Mouse (Mus musculus) hindbrain, embryonic 13.5 days (tissue): ENCODE data around the gene Nectin3. TPM values are rescaled to one million over a fixed set of nuclear protein-coding genes. Genes with fewer than 3 reads are reported as not detected.

Experiments used
- ATAC-seq: fragments of 200-750 bp; cut with Nextera tagmentation; 2 replicates; pipeline ENCODE4 v1.8.0; 2017; ENCODE audit warnings: moderate TSS enrichment; ENCODE audit not compliant: low FRiP score
- H3K27ac ChIP-seq: fragments of 300-500 bp; sonication (generic); 2 replicates; pipeline ENCODE4 v1.5.1; 2015; ENCODE audit warnings: inconsistent platforms, mild to moderate bottlenecking, moderate library complexity
- H3K27me3 ChIP-seq: fragments of 300-500 bp; sonication (generic); 2 replicates; pipeline ENCODE4 v1.6.1; 2015; ENCODE audit warnings: mild to moderate bottlenecking, inconsistent platforms
- H3K36me3 ChIP-seq: fragments of 300-500 bp; sonication (generic); 2 replicates; pipeline ENCODE4 v1.6.1; 2015; ENCODE audit warnings: mild to moderate bottlenecking, inconsistent platforms
- H3K4me1 ChIP-seq: fragments of 300-500 bp; sonication (generic); replicated peaks from 2 replicates; pipeline ENCODE4 v1.6.1; 2015; ENCODE audit warnings: inconsistent platforms
- H3K4me2 ChIP-seq: fragments of 300-500 bp; sonication (generic); 2 replicates; pipeline ENCODE4 v1.6.1; 2015; ENCODE audit warnings: inconsistent platforms, mild to moderate bottlenecking, moderate library complexity
- H3K4me3 ChIP-seq: fragments of 300-500 bp; sonication (generic); 2 replicates; pipeline ENCODE4 v1.5.1; 2015; ENCODE audit warnings: mild to moderate bottlenecking, inconsistent platforms
- H3K9ac ChIP-seq: fragments of 300-500 bp; sonication (generic); 2 replicates; pipeline ENCODE4 v1.6.1; 2015; ENCODE audit warnings: mild to moderate bottlenecking, inconsistent platforms
- H3K9me3 ChIP-seq: fragments of 300-500 bp; sonication (generic); 2 replicates; pipeline ENCODE4 v1.6.1; 2016; ENCODE audit warnings: inconsistent platforms
- WGBS: fragments of 180-500 bp; shearing (Covaris S2); methylation state at CpG from one replicate; pipeline ENCODE4 v1.1.7; 2015; 5-methylcytosine and 5-hydroxymethylcytosine counted together
- polyA plus RNA-seq: library from polyadenylated mRNA; unstranded; fragments of >200 nt; fragmentation: Nextera tagmentation; extraction: Ambion mirVana; gene quantifications from 2 replicates; pipeline ENCODE4 v1.2.1, GENCODE M21; 2015

Nectin3 gene
- 24.8 and 29.7 TPM in 2 replicates for polyA plus RNA-seq

- peak within 1 kb of the TSS; percentile 85 for H3K4me2 ChIP-seq
- peak within 1 kb of the TSS; percentile 92 for H3K9ac ChIP-seq
- H3K4me1 ChIP-seq = peaks cover 24% of the 10 kb centered on the region
- peak within 1 kb of the TSS; percentile 90 for H3K4me3 ChIP-seq
- 3% methylated on average over 4 of the region's 4 CpGs for WGBS
- H3K27me3 ChIP-seq = no peaks in the 10 kb centered on the region
- ATAC-seq = no peak
- no peaks in the 10 kb centered on the region for H3K36me3 ChIP-seq
- H3K9me3 ChIP-seq = no peaks in the 10 kb centered on the region
- H3K27ac ChIP-seq = peak within 1 kb of the TSS; percentile 95
Observed at GRCm38 (mm10) chr16:46498421-46498789, at the start of gene Nectin3. Gene Nectin3, minus strand, starts transcription at chr16:46498525.

- Histone ChIP-seq H3K4me2 (no peak overlapping the region), H3K27me3 (no peaks in the 10 kb centered on the region), H3K9me3 (no peaks in the 10 kb centered on the region), H3K4me1 (no peaks in the 10 kb centered on the region), H3K27ac (no peak overlapping the region), H3K36me3 (no peaks in the 10 kb centered on the region), H3K9ac (no peak overlapping the region), H3K4me3 (no peak overlapping the region)
- no peak for ATAC-seq
- 70% methylated on average over 3 of the region's 3 CpGs for WGBS
Observed at GRCm38 (mm10) chr16:46538092-46538491, 39.8 kb upstream of the Nectin3 start.

DNA sequence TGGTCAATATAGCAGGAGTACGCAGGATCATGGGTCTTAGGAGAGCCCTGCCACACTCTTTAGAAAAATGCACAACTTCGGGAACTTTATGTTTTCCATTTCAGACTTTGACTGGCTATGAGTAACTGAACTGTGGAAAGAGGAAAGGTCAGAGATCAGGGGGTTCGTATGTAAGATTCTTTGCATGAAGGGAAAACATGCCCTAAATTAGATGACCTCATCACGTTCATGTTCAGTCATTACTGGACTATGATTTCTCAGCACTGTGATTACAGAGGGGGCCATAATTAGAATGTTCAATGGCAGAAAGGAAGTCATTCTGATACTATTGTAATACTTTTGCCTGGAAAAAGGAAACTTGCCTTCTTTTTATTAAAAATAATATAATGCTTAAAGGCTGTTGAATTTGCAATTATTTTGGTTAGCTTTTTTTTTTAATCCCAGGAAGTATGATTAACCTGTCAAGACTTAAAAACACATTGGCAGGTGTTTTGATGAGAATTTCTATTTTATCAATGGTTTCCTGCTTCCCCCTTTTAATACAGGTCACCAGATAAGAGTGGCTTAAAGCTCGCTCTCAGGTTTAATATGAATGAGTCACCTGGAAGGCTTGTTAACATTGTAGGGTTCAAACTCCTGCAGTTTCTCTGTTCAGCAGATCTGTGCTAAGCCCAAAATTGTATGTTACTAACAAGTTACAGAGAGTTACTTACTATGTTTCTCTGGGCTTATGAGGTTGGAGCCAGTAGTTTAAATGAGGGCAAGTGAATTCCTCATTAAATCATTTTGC lies 34.3 kb upstream of the Nectin3 start:
- 86% methylated on average over 5 of the region's 5 CpGs for WGBS
- H3K36me3 ChIP-seq = no peaks in the 10 kb centered on the region
- H3K27me3 ChIP-seq = no peaks in the 10 kb centered on the region
- H3K9ac ChIP-seq = no peak overlapping the region
- H3K27ac ChIP-seq = no peak overlapping the region
- H3K4me1 ChIP-seq = peaks cover 5% of the 10 kb centered on the region
- no peak overlapping the region for H3K4me3 ChIP-seq
- no peaks in the 10 kb centered on the region for H3K9me3 ChIP-seq
- no peak for ATAC-seq
- no peak overlapping the region for H3K4me2 ChIP-seq

DNA sequence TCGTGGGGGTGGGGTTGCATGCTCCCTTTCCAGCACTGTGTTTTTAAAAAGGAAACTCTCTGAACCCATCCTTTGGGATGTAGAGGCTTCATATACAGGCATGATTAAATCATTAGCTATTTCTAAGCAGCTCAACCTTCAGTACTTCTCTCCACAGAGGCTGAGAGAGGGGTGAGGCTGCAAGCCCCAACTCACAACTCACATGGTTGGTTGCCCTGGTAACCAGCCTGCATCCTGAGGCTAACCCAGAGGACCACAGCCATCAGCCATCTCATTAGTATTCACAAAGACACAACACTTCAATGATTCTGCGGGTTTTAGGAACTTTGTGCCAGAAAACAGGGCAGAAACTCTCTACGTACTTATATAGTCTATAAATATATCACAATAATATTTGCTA lies 32.7 kb upstream of the Nectin3 start:
- Histone ChIP-seq H3K36me3 (no peaks in the 10 kb centered on the region), H3K4me1 (peaks cover 5% of the 10 kb centered on the region), H3K4me2 (no peak overlapping the region), H3K9me3 (no peaks in the 10 kb centered on the region), H3K27ac (no peak overlapping the region), H3K9ac (no peak overlapping the region), H3K27me3 (no peaks in the 10 kb centered on the region), H3K4me3 (no peak overlapping the region)
- 36% methylated on average over 3 of the region's 3 CpGs for WGBS
- peak; percentile 74 for ATAC-seq

- 79% methylated on average over 5 of the region's 5 CpGs for WGBS
- no peaks in the 10 kb centered on the region for H3K27me3 ChIP-seq
- no peaks in the 10 kb centered on the region for H3K36me3 ChIP-seq
- H3K4me1 ChIP-seq = no peaks in the 10 kb centered on the region
- H3K9me3 ChIP-seq = no peaks in the 10 kb centered on the region
- H3K9ac ChIP-seq = no peak overlapping the region
- H3K4me2 ChIP-seq = no peak overlapping the region
- no peak overlapping the region for H3K27ac ChIP-seq
- no peak overlapping the region for H3K4me3 ChIP-seq
- no peak for ATAC-seq
Observed at GRCm38 (mm10) chr16:46520885-46521417, 22.6 kb upstream of the Nectin3 start.

GRCm38 (mm10) chr16:46519606-46520005 lies 21.3 kb upstream of the Nectin3 start:
- Histone ChIP-seq H3K4me3 (no peak overlapping the region), H3K4me2 (no peak overlapping the region), H3K9ac (no peak overlapping the region), H3K27me3 (no peaks in the 10 kb centered on the region), H3K27ac (no peak overlapping the region), H3K9me3 (no peaks in the 10 kb centered on the region), H3K36me3 (no peaks in the 10 kb centered on the region), H3K4me1 (no peaks in the 10 kb centered on the region)
- 91% methylated on average over 2 of the region's 2 CpGs for WGBS
- no peak for ATAC-seq

DNA sequence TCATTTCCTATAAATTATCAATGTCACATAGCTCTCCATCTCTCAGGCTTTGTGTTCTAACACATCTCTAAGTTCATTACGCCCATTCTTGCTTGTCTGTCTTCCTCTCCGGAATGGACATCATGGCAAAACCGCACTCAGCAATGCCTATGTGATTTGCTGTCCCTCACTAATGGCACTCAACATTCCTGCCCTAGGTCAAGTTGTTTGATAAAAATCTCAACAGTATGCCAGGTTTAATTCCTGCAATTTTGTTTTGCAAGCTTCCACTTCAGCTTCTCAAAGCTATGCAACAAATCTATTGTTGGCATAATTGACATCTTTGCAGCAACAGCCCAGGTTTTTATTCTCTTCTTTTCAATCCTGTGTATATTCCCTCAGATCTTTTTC lies 9.6 kb upstream of the Nectin3 start:
- H3K4me2 ChIP-seq = no peak overlapping the region
- 90% methylated on average over 3 of the region's 3 CpGs for WGBS

DNA sequence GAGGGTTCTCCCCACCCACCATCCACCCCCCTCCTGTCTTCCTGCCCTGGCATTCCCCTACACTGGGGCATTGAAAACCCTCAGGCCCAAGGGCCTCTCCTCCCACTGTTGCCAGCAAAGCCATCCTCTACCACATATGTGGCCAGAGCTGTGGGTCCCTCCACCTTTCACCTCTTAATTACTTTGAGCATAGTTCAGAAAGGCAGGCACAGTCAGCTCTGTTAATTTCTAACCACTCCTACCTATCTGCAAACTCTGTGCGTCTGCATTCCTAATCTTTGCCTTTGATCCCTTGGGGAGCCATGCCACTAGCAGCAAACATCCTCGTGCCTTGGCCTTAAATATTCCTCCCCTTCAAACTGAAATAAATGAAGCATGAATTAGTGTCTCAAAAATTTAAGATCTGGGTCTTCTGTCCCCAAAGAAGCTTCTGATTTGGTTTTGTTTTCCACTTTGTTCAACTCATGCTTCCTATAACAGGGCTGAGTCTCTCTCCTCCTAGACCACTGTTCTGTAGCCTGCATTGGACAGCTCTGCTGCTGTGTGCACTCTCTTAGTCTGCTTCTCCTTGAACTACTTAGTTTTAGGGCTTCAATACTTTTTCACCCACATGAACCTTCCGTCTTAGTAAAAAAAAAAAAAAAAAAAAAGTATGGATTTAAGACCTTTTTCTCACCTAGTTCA lies 9.1 kb upstream of the Nectin3 start:
- no peaks in the 10 kb centered on the region for H3K4me1 ChIP-seq
- H3K4me2 ChIP-seq = no peak overlapping the region
- H3K27me3 ChIP-seq = no peaks in the 10 kb centered on the region
- no peak overlapping the region for H3K9ac ChIP-seq
- no peak overlapping the region for H3K4me3 ChIP-seq
- H3K9me3 ChIP-seq = no peaks in the 10 kb centered on the region
- 56% methylated on average over 3 of the region's 3 CpGs for WGBS
- H3K27ac ChIP-seq = no peak overlapping the region
- no peaks in the 10 kb centered on the region for H3K36me3 ChIP-seq
- ATAC-seq = no peak

More for the DNA sequence above, 9.6 kb upstream of the Nectin3 start:
- H3K4me3 ChIP-seq = no peak overlapping the region
- no peaks in the 10 kb centered on the region for H3K36me3 ChIP-seq
- no peak overlapping the region for H3K27ac ChIP-seq
- no peaks in the 10 kb centered on the region for H3K4me1 ChIP-seq
- ATAC-seq = no peak
- H3K9me3 ChIP-seq = no peaks in the 10 kb centered on the region
- no peaks in the 10 kb centered on the region for H3K27me3 ChIP-seq
- H3K9ac ChIP-seq = no peak overlapping the region

DNA sequence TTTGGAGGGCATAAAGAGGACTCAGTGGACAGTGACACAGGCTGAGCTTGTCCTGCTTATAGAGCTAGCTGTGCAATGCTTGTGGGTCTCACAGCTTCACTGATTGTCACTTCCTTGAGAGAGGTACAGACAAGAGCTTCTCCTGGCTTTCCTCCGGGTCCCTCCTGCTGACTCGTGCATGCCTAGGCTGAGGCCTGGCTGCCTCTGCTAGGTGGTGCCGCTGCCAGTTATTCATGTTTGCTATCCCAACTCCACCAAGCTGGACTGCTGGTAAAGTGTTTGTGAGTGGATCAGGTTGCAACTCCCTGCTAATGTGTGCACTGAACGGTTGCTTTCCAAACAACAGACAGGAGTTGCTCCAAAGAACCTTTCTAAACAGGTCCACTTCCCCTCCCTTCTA lies 5.7 kb upstream of the Nectin3 start:
- WGBS = 87% methylated on average over 4 of the region's 4 CpGs
- no peaks in the 10 kb centered on the region for H3K36me3 ChIP-seq
- no peak overlapping the region for H3K9ac ChIP-seq
- no peak overlapping the region for H3K4me3 ChIP-seq
- H3K4me1 ChIP-seq = no peaks in the 10 kb centered on the region
- H3K27ac ChIP-seq = no peak overlapping the region
- ATAC-seq = no peak
- no peak overlapping the region for H3K4me2 ChIP-seq
- no peaks in the 10 kb centered on the region for H3K27me3 ChIP-seq
- H3K9me3 ChIP-seq = no peaks in the 10 kb centered on the region

DNA sequence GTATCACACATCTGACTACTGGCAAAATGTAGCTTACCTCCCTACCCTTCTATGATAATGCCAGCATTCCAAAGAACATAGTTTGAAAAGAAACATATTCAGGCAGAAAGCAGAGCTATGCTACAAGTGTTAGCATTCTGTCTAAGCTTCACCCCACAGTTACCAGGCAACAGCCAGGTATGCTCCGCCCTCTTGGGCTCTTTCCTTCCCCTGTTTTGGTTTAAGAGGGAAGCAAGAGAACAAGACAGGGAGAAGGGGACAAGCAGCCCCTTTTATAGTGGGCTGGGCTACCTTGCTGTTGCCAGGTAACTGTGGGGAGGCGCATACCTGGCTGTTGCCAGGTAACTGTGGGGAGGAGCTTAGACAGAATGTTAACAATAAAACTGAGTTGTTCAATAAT lies 4.0 kb upstream of the Nectin3 start:
- Histone ChIP-seq H3K36me3 (no peaks in the 10 kb centered on the region), H3K4me3 (no peak overlapping the region), H3K9ac (no peak overlapping the region), H3K9me3 (no peaks in the 10 kb centered on the region), H3K27ac (no peak overlapping the region), H3K4me1 (peaks cover 10% of the 10 kb centered on the region; the same call in 1 of the 2 replicates), H3K27me3 (no peaks in the 10 kb centered on the region), H3K4me2 (no peak overlapping the region)
- ATAC-seq = no peak
- WGBS = 85% methylated on average over 2 of the region's 2 CpGs

DNA sequence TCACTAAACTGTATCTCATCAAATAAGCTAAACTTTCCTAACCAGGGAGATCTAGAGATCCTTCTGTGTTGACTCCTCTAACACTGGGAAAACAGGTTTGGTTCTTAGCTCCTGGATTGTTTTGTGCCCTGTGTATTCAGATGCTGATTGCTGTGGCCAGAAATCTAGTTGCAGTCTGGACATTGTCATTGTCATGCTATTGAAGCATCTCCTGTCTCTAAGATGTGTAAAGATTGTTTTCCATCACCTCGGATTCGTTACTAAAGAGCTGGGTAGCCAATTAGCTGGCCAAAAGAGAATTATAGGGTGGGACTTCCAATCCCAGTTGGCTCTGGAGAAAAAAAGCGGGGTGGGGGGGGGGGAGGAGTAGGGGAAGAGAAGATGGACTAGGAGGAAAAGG lies 2.4 kb upstream of the Nectin3 start:
- Histone ChIP-seq H3K9ac (no peak overlapping the region), H3K4me3 (no peak overlapping the region), H3K4me1 (peaks cover 10% of the 10 kb centered on the region; the same call in 1 of the 2 replicates), H3K27me3 (no peaks in the 10 kb centered on the region), H3K36me3 (no peaks in the 10 kb centered on the region), H3K27ac (no peak overlapping the region), H3K4me2 (no peak overlapping the region), H3K9me3 (no peaks in the 10 kb centered on the region)
- WGBS = 45% methylated on average over 3 of the region's 3 CpGs
- no peak for ATAC-seq

DNA sequence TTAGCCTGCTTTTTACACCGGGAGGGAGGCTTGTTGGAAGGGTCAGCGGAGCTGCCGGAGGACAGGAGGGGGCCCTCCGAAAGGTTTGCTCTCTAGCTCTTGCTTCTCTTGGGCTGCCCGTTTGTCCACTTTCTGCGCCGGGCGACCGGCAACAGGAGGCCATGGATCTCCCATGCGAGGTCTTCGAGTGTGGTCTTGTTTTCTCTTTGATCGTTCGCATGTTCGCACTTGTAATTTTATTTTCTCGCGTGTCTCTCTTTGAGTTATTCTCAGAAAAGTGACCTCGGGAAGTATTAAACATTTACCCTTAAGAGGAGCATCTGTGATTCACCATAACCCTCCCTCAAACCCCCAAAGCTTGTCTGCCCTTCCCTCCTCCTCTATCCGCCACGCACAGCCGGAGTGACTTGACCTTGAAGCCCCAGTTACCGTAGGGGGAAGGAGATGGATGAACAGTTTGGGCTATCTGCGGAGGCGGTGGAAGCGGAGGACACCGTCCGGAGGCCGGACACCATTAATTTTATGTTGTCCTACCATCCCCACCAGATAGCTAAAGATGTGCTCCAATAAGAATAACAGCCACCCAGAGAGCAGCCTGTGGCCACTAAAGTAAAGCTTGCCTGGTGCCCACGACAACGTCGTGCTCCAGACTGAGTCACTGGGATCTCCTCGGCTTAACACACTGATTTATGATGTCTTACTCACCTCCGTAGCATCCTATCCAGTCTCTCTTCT lies 472 bp downstream of the Nectin3 start:
- Histone ChIP-seq H3K4me2 (peak overlapping the region; percentile 85), H3K9ac (peak overlapping the region; percentile 92), H3K4me1 (peaks cover 26% of the 10 kb centered on the region), H3K36me3 (no peaks in the 10 kb centered on the region), H3K4me3 (peak overlapping the region; percentile 90), H3K27me3 (no peaks in the 10 kb centered on the region), H3K27ac (peak overlapping the region; percentile 95), H3K9me3 (no peaks in the 10 kb centered on the region)
- peak; percentile 7 for ATAC-seq
- WGBS = under 1% methylated on average over 32 of the region's 32 CpGs
